Mouse (Mus musculus) urinary bladder, postnatal 25 days (tissue): ENCODE measurements around the gene Tmem132b.

Source experiments
- DNase-seq: peaks from one replicate; pipeline ENCODE4 v3.0.0; 2022; ENCODE audit warnings: low spot score

Gene Tmem132b

DNA sequence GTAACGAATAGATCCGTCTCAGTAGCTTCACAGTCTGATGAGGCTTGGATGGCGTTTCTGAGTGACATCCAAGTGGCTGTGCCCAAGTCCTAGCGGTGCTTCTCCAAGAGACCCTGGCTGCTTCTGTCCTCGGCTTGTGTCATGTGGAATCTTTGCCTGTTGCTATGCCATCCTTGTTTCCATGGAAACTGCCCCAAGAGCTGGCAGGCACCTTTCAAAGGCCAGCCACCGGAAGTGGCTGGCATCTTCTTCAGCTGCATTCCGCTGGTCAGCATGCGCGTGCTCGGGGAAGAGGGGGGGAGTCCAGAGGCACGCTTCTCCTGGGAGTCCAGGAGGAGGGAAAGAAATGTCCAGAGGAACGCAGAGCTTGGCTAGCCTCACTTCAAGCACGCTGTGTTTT lies 144.0 kb downstream of the Tmem132b start:
- no peak for DNase-seq

DNA sequence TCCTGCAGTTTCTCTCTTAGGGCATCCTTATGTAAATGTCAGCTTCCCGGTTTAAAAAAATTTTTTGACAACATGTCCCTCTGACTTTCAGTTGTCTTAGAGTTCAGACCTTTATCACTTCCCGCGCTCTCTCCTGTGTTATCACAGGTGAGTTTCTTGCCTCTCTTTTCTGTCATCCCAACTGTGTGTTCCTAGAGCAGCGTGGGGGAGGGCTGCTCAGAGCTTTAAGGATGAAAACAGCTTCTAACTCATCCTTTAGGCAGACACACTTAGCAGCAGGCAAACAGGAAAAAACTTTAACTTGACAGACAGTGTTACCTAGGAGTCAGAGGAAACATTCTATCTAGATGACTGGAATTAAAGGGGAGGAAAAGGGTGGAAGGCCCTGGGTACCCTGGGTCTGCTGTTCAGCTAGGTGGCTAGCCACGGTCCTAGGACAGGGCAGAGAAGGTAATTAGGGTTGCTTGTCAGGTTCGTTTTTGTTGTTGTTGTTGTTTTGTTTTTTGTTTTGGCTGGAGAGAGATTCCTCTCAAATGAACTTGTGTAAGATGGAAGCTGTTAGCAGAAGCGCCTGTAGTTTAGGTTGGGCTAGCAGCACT lies 144.6 kb downstream of the Tmem132b start:
- no peak for DNase-seq

DNA sequence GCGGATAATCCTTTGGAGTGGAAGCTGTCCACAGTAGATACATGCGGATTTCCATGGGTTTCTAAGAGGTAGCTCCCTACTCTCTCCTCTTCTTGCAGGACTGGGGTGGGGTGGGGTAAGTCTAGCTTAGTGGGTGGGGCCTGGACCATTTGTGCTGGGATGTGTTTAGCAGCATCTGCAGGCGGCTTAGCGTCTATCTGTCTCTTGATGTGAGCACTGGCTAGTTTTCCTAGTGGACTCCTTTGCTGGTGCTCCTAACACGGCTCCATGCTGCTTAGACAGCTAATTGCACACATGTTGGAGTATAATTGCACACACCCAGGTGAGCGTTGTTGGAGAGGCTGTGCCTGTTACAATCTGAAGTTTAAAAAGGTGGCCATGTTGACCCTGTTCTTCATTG lies 149.3 kb downstream of the Tmem132b start:
- no peak for DNase-seq

DNA sequence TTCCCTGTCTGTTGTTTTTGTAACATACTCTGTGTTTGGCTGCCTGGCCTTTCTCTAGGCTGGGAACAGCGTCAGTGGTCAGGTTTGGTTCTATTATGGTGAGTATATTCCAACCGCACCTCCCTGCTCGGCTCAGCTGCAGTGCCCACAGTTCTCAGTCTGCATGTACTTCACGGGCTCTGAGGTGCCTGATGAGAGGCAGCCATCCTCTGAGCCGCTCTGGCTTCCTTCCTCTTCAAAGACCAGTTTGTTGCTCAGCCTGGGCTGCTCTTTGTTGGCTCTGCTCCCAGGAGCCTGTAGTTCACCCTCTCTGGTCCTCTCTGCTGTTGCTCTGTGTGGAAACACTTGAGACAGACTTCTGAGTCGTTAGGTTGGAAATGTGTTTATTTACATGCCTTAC lies 151.9 kb downstream of the Tmem132b start:
- no peak for DNase-seq

DNA sequence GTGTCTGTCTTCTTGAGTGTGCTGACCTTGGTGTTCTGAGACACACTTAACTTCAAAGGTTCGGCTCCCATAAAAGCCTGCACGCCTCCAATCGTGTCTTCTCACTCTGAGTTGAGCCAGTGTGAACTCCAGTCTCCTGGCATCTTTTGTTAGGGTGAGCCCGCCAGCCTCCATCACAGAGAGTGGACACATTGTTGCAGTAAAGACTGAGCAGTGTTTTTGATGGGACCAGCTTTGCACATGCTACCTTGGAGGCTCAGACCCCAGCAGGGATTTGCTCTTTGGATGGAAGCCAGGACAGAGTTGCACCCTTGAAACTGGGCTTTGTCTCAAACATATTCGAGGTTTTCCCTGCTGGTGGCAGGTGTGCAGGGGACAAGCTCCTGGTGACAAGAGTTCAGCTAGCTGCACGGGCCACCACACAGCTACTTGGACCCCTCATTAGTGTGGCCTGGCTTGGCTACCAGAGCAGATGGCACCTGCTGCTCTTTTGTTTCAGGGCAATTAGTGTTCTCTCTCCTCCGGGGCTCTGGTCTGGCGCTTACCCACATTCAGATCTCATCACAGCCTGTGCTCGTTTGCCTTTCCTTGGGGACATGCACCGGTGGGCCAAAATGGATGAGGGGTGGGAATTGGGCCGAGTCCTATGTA lies 154.2 kb downstream of the Tmem132b start:
- no peak for DNase-seq

DNA sequence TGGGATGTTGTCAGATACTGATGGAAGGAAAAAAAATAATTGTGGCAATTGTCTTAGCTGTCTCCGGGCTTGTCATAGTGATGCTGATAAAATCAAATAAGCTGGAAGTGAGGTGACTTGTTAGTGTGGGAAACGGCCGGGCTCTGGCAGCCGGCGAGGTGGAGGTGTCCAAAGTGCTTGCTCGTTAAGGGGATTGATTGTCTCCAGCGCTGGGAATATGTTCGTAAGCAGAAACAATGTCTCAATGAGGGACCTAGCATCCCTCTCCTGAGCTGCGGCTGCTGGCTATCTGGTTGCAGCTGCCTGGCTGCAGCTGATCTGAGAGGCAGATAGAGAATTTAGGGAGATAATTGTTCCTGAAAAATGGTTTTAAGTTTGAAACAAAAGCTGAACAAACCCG lies 161.0 kb downstream of the Tmem132b start:
- no peak for DNase-seq

DNA sequence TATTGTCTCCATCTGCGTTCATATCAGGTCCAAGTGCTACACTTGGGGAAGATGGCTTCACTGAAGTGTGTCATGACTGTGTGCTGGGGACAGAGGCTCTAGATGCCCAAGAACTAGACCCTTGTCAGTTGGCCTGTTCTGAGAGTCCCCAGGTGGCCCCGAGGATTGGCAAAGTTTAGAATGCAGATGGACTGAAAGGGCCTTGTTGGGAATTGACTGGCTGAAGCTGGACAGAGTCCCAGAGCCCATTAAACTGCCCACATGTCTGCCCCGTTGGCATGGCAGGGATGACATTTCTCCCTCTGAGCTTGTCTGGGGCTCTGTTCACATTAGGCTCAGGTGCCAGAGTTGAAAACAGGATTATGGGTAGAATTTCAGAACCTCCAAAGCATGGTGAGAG lies 167.8 kb downstream of the Tmem132b start:
- DNase-seq: no peak

DNA sequence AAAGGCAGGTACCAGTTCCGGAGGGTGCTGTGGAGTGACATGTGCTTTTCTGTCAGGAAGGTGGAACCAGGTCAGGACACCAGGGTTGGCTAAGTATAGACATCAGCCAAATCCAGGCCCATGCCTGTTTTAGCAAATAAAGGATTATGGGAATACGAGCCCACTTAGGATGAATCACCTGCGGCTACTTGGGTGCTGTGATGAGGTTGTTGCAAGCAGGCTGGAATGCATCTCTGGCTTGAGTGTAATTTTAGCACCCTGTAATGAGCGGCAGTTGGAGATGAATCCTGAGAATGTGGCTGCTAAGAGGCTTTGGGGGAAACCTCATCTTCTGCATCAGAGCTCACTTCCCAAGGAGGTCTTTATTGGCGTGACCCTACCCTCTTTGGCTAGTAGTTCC lies 168.7 kb downstream of the Tmem132b start:
- no peak for DNase-seq

DNA sequence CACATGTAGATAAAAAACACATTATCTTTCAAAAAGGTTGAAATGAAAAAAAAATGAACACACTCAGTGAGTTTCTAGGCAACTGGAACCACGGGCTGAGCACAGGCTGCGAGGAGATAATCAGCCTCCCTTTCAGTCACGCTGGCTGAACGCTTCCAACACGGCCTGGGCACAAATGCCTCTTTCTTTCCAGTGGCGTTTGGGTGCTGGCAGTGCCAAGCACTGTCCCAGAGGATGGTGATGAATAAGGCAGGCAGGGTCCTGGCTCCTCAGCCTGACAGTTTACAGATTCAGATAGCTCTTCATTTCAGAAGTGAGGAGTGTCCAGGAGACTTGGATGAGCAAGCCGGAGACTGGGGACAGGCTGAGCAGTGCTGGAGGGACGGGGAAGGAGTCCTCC lies 173.8 kb downstream of the Tmem132b start:
- no peak for DNase-seq

DNA sequence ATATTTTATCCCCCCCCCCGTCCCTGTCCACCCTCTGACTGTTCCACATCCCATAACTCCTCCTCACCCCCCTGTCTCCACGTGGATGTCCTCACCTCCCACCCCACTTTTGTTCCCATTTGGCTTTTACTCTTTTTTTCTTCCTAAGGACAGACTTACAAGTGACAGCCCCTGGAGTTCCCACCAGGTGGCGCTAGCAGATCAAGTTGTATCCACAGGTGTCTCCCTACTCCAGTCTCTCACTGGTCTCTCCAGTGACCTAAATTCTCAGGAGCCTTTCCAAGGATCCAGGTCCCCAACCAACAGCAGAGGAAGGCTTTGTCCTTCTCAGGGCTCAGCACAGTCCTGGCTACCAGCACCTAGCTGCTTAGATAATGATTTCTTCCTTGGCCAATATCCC lies 177.6 kb downstream of the Tmem132b start:
- peak; percentile 11 for DNase-seq

DNA sequence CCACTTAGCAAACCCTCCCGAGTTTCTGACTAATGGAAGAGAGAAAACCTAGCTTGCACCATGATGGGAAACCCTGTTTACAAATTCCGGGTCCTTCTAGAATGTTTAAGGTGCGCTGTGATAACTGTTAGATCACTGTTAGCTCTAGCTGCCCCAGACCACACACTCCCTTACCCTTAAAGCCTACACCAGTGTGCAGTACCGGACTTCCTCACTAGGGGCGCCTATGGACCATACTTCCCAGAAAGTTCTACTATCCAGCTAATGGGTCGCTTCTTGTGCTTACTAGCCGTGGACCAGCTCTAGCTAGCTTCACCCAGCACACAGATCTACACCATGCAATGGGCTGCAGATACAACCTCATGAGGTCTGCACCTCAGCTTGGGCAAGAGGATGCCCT lies 195.2 kb downstream of the Tmem132b start:
- no peak for DNase-seq

DNA sequence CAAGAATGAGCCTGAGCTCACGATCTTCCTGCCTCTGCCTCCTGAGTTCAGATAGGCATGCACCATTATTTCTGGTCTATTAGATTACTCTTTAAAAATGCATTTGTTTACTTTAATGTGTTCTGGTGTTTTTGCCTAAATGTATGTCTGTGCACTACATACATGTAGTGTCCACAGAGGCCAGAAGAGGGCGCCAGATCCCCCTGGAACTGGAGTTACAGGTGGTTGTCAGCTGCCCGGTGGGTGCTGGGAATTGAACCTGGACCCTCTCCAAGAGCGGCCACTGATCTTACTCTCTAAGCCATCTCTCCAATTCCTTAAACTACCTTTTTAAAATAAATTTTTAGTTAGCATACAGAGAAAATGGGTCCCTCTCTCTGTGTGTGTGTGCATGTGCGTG lies 195.9 kb downstream of the Tmem132b start:
- no peak for DNase-seq

DNA sequence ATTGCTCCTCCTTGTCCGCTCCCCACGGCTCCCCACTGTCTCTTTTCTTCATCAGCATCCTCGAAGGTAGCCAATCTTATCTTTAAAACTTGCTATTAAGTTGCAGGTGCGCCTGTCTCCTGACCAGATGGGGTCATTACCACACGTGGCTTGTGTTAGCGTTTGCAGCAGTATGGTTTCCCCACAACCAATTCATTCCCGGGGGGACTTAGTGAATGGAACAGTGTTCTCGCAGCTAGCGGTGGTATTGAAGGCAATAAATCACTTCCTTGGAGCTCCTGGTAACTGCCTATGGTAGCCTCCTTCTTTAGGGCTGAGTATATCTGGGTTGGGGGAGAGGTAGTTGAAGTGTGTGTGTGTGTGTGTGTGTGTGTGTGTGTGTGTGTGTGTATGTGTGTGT lies 196.4 kb downstream of the Tmem132b start:
- no peak for DNase-seq

DNA sequence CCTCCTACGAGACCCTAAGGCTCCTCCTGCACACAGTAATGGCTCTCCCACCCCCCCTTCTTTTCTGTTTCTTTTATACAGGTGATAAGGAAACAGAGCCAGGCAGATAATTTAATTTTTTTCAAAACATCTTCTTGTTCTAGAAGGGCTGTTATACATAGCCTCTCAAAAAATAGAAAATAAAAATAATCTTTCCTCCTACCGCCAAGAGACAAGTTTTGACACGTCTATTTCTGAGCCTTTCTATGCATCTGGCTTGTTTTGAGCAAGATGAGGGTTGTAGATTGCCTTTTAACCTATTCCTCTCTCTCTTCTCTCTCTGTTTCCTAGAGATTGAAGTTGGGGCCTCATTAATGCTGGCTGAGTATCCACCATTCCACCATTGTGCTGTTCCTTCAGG lies 196.9 kb downstream of the Tmem132b start:
- no peak for DNase-seq

DNA sequence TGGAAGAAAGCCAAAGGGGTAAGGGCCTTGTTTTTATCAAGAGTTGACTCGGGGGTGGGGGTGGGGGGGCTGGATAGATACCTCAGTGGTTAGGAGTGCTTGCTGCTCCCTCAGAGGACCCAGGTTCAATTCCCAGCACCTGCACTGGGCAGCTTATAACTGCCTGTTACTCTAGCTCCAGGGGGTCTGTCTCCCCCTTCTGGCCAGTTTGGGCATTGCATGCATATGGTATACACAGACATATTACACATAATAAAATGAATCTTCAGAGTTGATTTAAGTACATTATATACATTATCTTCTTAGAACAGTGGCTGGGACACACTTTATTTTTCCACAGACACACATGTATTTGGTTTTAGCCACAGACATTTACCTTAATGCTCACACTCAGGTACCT lies 202.2 kb downstream of the Tmem132b start:
- DNase-seq: no peak

DNA sequence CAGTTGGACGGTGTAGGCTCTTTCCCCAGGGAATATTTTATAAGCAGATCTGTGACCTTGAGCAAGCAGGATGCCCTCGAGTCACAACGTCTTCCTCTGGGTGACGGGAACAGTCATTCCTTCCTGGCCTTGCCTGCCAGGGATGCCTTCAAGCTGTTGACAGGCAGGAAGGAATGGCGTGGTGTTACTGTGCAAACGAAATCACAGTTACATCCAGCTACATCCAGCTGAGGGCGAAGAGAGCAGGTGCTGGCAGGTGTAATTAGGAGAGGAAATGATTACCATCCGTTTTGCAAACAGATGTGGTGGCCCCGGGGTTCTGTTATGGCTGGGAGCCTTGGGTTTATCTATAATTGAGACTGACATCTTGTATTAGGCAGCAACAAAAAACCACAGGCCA lies 205.5 kb downstream of the Tmem132b start:
- no peak for DNase-seq

DNA sequence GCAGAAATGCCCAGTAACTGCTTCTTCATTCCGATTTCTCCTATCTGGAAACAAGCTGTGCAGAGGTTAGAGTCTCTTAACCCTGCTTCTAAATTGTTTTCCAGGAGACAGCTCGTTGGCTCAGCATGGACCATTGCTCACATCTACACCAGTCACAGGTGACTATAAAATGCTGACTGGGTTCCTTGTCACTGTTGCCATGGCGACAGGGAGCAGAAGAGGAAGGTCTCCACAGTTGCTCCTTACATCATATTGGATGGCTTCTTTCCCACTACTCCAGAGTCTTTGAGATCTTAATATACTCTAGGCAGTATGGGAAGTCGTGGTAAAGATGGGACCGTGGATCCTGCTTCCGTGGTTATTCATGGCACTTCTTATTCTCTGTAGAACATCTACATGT lies 211.9 kb downstream of the Tmem132b start:
- DNase-seq: no peak

DNA sequence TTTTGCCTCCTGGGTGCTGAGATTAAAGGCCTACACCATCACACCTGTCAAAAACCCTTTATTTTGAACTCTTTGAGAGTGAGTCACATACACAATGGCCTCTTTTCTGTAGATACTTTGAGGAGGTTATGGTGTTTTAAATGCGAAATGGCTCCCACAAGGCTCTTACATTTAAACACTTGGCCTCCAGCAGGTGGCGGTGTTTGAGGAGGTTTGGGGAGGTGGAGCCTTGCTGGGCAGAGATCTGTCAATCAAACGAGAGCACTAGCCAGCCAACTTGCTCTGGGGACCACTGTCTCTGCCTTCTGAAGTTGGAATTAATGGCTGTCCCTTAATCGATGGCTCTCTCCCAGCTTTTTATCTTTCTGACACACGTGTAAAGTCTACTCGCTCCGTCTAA lies 214.2 kb downstream of the Tmem132b start:
- DNase-seq: no peak

DNA sequence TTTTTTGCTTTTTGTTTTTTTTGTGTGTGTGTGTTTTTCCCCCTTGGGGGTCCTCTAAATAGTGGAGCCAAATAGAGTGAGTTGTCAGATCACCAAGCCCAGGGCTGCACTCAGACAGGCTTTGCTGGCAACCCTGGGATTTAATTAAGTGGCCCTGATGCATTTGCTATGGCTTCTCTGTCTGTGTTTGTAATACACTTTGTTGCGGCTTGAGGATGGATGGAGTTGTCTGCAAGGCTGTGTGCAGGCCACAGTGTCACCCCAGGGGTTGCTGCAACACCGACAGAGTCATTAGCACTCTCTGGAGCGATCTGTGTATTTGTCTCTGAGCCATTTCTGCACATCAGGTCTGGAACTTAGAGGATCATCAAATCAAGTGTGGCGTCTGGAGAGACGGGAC lies 219.9 kb downstream of the Tmem132b start:
- no peak for DNase-seq

DNA sequence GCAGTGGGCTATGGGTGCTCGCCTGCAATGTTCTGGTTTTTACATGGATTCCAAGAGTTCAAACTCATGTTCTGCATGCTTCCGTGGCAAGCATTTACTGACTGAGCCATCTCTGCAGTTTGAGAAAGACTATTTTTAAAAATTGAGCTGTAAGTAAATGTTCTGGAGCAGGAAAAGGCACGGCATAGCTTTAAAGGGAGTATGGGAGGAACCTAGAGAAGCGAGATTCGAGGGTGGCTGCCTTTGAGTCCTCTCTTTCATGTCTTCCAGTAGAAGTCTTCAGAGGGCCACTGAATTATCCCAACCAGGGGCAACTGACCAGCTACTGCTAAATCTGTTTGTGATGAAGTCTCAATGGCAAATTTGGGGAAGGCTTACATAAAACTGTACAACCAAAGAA lies 221.0 kb downstream of the Tmem132b start:
- no peak for DNase-seq

DNA sequence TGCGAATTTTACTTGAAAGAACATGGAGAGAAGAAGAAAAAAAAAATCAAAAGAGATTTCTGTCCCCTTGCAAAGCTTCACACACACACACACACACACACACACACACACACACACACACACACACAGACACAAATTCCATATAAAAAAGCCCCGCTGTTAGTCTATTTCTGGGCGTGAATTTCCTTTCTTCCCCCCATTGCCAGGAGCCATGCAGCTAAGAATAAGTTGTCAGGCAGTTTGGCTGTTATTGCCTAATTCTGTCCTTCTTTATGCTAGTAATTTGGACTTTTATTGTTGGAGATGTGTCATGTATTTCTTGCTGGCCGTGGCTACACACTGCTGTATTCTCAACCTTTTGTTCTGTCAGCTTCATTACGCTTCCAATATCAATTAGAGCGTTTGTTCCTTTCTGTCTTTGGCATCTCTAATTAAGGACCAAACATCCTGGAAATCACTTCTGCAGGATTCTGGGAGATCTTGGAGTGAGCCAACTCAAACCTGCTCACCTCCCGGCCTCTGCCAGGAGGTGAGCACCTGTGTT lies 225.5 kb downstream of the Tmem132b start:
- no peak for DNase-seq

DNA sequence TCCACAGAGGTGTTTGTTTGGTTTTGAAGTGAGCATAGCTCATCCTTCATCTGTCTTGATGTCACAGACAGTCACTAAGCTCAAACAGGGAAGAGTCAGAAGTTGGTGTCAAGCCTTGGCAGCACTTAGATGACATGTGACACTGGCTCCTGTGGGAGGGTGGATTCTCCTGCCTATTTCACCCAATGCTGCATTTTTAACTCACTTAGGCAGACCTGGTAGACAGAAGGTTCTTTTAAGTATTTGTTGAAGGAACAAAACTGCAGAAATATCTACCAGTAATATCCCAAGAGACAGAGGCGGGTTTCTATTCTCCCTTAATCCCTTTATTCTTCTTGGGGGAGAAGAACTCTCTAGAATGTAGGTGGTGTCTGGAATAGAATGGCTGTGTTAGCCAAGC lies 226.9 kb downstream of the Tmem132b start:
- DNase-seq: no peak

DNA sequence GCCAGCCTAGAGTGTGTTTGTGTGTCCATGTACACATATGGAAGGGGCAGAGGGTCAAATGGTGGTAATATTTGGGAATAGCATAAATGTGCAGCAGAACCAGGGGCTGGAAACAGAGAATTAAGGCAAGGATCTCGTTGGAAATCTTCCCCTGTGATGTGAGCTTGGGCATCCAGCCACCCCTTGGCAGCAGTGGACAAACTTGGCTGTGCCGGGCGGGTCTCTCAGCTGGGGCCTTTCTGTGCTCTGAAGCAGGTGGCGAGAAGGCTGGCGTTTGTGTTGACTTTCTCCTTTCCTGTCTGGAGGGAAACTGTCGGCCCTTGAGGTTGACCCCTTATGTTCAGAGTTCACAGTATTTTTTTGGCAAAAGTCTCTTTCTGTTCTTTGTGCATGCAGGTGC lies 235.4 kb downstream of the Tmem132b start:
- no peak for DNase-seq

DNA sequence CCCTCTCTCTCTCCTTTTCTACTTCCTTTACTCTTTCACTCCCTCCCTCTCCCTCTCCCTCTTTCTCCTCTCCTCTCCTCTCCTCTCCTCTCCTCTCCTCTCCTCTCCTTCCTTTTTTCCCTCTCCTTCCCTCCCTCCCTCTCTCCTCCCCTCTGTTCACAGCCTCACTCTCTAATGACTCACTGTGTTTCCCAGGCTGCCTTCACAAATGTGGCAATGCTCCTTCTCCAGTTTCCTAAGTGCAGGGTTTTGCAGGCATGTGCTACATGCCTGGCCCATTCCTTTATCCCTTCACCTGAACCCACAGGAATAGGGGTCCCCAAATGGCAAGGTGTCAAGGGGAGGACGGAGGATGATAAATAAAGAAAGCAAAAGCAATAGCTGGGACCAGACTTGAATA lies 236.4 kb downstream of the Tmem132b start:
- no peak for DNase-seq
